In genomic region chr19:32638276-32638903, GRCm38 (mm10) we compare ENCODE assay signal across 17 mouse cellular contexts. TPM values are rescaled to one million over a fixed set of nuclear protein-coding genes. Genes with fewer than 3 reads are reported as not detected.
A peak's percentile ranks its signal among the peaks of the same experiment; 100 is the strongest.
DNase-seq lines count a peak whose midpoint lies in the region; ATAC-seq and TF ChIP-seq lines count a peak whose summit lies in the region.
"Had no signal": no experiment of that assay in that cellular context is flagged by ENCODE, and none has a peak within 500 bp of the region (broad histone marks: within the 10 kb centered on the region; RNA-seq: fewer than 3 reads in every experiment).

No protein-coding gene starts in this region.

- H3K9me3 ChIP-seq in heart, embryonic 15.5 days (replicated peaks): no peaks in the 10 kb centered on the region
- no peaks in the 10 kb centered on the region for H3K9me3 ChIP-seq in liver, embryonic 12.5 days (replicated peaks)
- H3K9me3 ChIP-seq in midbrain, embryonic 14.5 days (ENCODE audit: control insufficient read depth, low read length): no peaks in the 10 kb centered on the region
- H3K9me3 ChIP-seq in lung, postnatal 0 days (ENCODE audit: low read length): no peaks in the 10 kb centered on the region

- peak overlapping the region; percentile 53 for H3K4me2 ChIP-seq in heart, embryonic 15.5 days
- H3K4me2 ChIP-seq in liver, embryonic 12.5 days: peak overlapping the region; percentile 40; the same call in 1 of the 2 replicates
- no peak overlapping the region for H3K4me2 ChIP-seq in midbrain, embryonic 14.5 days (ENCODE audit: low read length)
- H3K4me2 ChIP-seq in lung, postnatal 0 days (replicated peaks; ENCODE audit: low read depth, low read length): no peak overlapping the region
- H3K4me2 ChIP-seq: limb, embryonic 12.5 days had no signal

- no peak overlapping the region for H3K27ac ChIP-seq in heart, embryonic 15.5 days
- peak overlapping the region; percentile 63; the same call in 1 of the 2 replicates for H3K27ac ChIP-seq in liver, embryonic 12.5 days
- no peak overlapping the region for H3K27ac ChIP-seq in midbrain, embryonic 14.5 days (replicated peaks; ENCODE audit: low read depth, low read length)
- H3K27ac ChIP-seq in layer of hippocampus, adult 2 months: no peak overlapping the region
- no peak overlapping the region for H3K27ac ChIP-seq in lung, postnatal 0 days (ENCODE audit: low read length)
- H3K27ac ChIP-seq: limb, embryonic 12.5 days had no signal

- no peak for DNase-seq in heart, adult 11 months
- peak; percentile 7 for DNase-seq in R1 (ENCODE audit: low read depth, low spot score)
- peak; percentile 3 for DNase-seq in midbrain, embryonic 14.5 days
- DNase-seq in layer of hippocampus, adult 2 months (ENCODE audit: low spot score in 2 of 2): no peak
- no peak for DNase-seq in lung, postnatal 0 days (ENCODE audit: low spot score)
- DNase-seq: cerebellum, adult 8-10 months; gastrocnemius, postnatal 10 days; kidney, adult 18-20 months; kidney, postnatal 25 days; layer of hippocampus, postnatal 36 days; lung, postnatal 14 days had no signal

- H3K36me3 ChIP-seq in heart, embryonic 15.5 days: peaks cover 2% of the 10 kb centered on the region; the same call in 1 of the 2 replicates
- H3K36me3 ChIP-seq in liver, embryonic 12.5 days: no peaks in the 10 kb centered on the region
- H3K36me3 ChIP-seq in midbrain, embryonic 14.5 days (ENCODE audit: control insufficient read depth, insufficient read depth, low read length): no peaks in the 10 kb centered on the region
- no peaks in the 10 kb centered on the region for H3K36me3 ChIP-seq in lung, postnatal 0 days (ENCODE audit: insufficient read depth, low read length)

- H3K4me3 ChIP-seq in heart, embryonic 15.5 days: no peak overlapping the region
- no peak overlapping the region for H3K4me3 ChIP-seq in liver, embryonic 12.5 days
- H3K4me3 ChIP-seq in midbrain, embryonic 14.5 days (replicated peaks; ENCODE audit: low read depth, low read length): no peak overlapping the region
- H3K4me3 ChIP-seq in layer of hippocampus, adult 2 months: no peak overlapping the region
- H3K4me3 ChIP-seq in lung, postnatal 0 days (ENCODE audit: low read depth, low read length): no peak overlapping the region
- H3K4me3 ChIP-seq: limb, embryonic 12.5 days; myocyte had no signal

- TF ChIP-seq EP300 in lung, postnatal 0 days (IDR thresholded peaks at IDR 0.05): no peak

- no peak for TF ChIP-seq CTCF in layer of hippocampus, adult 2 months (conservative IDR thresholded peaks at IDR 0.05)
- TF ChIP-seq CTCF in lung, postnatal 0 days (IDR thresholded peaks at IDR 0.05): no peak

- no peaks in the 10 kb centered on the region for H3K27me3 ChIP-seq in heart, embryonic 15.5 days
- 0 out of 2 replicates have a peak, but pooled peaks cover 3% of the 10 kb centered on the region for H3K27me3 ChIP-seq in liver, embryonic 12.5 days (replicated peaks)
- H3K27me3 ChIP-seq in midbrain, embryonic 14.5 days (ENCODE audit: control insufficient read depth, insufficient read depth, low read length): no peaks in the 10 kb centered on the region
- H3K27me3 ChIP-seq in lung, postnatal 0 days (replicated peaks; ENCODE audit: insufficient read depth, low read length): no peaks in the 10 kb centered on the region
- H3K27me3 ChIP-seq: limb, embryonic 12.5 days had no signal

- no peak for ATAC-seq in heart, embryonic 15.5 days (replicated peaks; ENCODE audit: insufficient number of reproducible peaks, insufficient read depth, low FRiP score, low read depth)
- ATAC-seq in liver, embryonic 12.5 days: no peak
- ATAC-seq in midbrain, embryonic 14.5 days (ENCODE audit: low FRiP score, low TSS enrichment): no peak
- ATAC-seq in megakaryocyte progenitor cell, adult 5-6 weeks (replicated peaks; ENCODE audit: poor library complexity): no peak
- no peak for ATAC-seq in lung, postnatal 0 days
- ATAC-seq: forebrain, embryonic 16.5 days had no signal

- no peak overlapping the region for H3K9ac ChIP-seq in heart, embryonic 15.5 days
- H3K9ac ChIP-seq in liver, embryonic 12.5 days: no peak overlapping the region
- H3K9ac ChIP-seq in midbrain, embryonic 14.5 days (replicated peaks; ENCODE audit: low read length): no peak overlapping the region
- H3K9ac ChIP-seq in lung, postnatal 0 days (replicated peaks; ENCODE audit: low read depth): no peak overlapping the region
- H3K9ac ChIP-seq: limb, embryonic 12.5 days had no signal

- H3K4me1 ChIP-seq in heart, embryonic 15.5 days (replicated peaks): peaks cover 15% of the 10 kb centered on the region
- peaks cover 24% of the 10 kb centered on the region for H3K4me1 ChIP-seq in liver, embryonic 12.5 days
- no peaks in the 10 kb centered on the region for H3K4me1 ChIP-seq in midbrain, embryonic 14.5 days (ENCODE audit: control insufficient read depth, insufficient read depth, low read length)
- H3K4me1 ChIP-seq in lung, postnatal 0 days (ENCODE audit: insufficient read depth, low read depth, low read length): no peaks in the 10 kb centered on the region
- H3K4me1 ChIP-seq: limb, embryonic 12.5 days had no signal

- WGBS in heart, embryonic 15.5 days: 26% methylated on average over 13 of the region's 13 CpGs
- WGBS in liver, embryonic 12.5 days (ENCODE audit: insufficient replicate concordance): 27% methylated on average over 13 of the region's 13 CpGs
- WGBS in midbrain, embryonic 14.5 days: 29% methylated on average over 13 of the region's 13 CpGs
- WGBS in lung, postnatal 0 days: 39% methylated on average over 13 of the region's 13 CpGs

RNA-seq across cellular contexts. Expression of gene Papss2, which starts 42.8 kb away (rescaled TPM):
- polyA plus RNA-seq in heart, embryonic 15.5 days (2015; fragmentation: Nextera tagmentation; extraction: Ambion mirVana): 6.7 and 7.8 TPM in 2 replicates
- polyA plus RNA-seq in liver, embryonic 12.5 days (2016; fragmentation: Nextera tagmentation; extraction: Ambion mirVana): 2.0 and 3.1 TPM in 2 replicates
- 0.51 and 1.0 TPM in 2 replicates for polyA plus RNA-seq in midbrain, embryonic 14.5 days (2014; fragmentation: Nextera tagmentation; extraction: Ambion mirVana)
- 10 to 100 TPM; 14.7 to 15.1 TPM for total RNA-seq in layer of hippocampus, adult 2 months (2021)
- 48.6 and 61.3 TPM in 2 replicates for total RNA-seq in megakaryocyte progenitor cell, adult 5-6 weeks (2015)
- 24.0 and 24.2 TPM in 2 replicates for total RNA-seq in megakaryocyte progenitor cell, adult 5-6 weeks (2017)
- 2.9 and 3.9 TPM in 2 replicates for polyA plus RNA-seq in lung, postnatal 0 days (2015; fragmentation: Nextera tagmentation; extraction: Ambion mirVana)

Comparison
In these comparisons a context has a peak if more than half of its experiments do, and no peak if none do; other contexts are left out.
1. H3K4me2 ChIP-seq: peak in heart, embryonic 15.5 days (single experiment) and liver, embryonic 12.5 days (single experiment); none in midbrain, embryonic 14.5 days (single experiment) and lung, postnatal 0 days (single experiment).
2. DNase-seq: peak in R1 (single experiment) and midbrain, embryonic 14.5 days (single experiment); none in heart, adult 11 months (single experiment), layer of hippocampus, adult 2 months (0 of 2) and lung, postnatal 0 days (single experiment).